Mouse (Mus musculus) bone marrow, adult 2 months (tissue): ENCODE measurements around the gene C2cd2. TPM values are rescaled to one million over a fixed set of nuclear protein-coding genes. Genes with fewer than 3 reads are reported as not detected.
A peak's percentile ranks its signal among the peaks of the same experiment; 100 is the strongest.

ENCODE experiments used
- H3K27ac ChIP-seq: fragments of 200-500 bp; 2 replicates; pipeline ENCODE4 v1.5.1; 2012; ENCODE audit warnings: low read depth, mild to moderate bottlenecking, control low read depth, inconsistent platforms, low read length; ENCODE audit not compliant: control insufficient read depth, poor library complexity, insufficient read depth
- H3K4me1 ChIP-seq: fragments of 200-500 bp; 2 replicates; pipeline ENCODE4 v1.6.1; 2011; ENCODE audit warnings: low read length; ENCODE audit not compliant: control insufficient read depth, insufficient read depth
- H3K4me3 ChIP-seq: fragments of 200-500 bp; replicated peaks from 2 replicates; pipeline ENCODE3; 2011; ENCODE audit warnings: mild to moderate bottlenecking, low read depth, low read length, control low read depth; ENCODE audit not compliant: control insufficient read depth
- CTCF ChIP-seq: fragments of 200-500 bp; IDR thresholded peaks from 2 replicates; pipeline ENCODE4 v1.5.1; 2011; ENCODE audit warnings: low read length, control low read depth; ENCODE audit not compliant: control insufficient read depth, insufficient read depth
- POLR2A ChIP-seq: fragments of 200-500 bp; IDR thresholded peaks from 2 replicates; pipeline ENCODE4 v1.6.1; 2011; ENCODE audit warnings: low read depth, mild to moderate bottlenecking, control low read depth, low read length, borderline replicate concordance; ENCODE audit not compliant: control insufficient read depth
- WGBS: fragments of 180-500 bp; shearing (Covaris S2); methylation state at CpG from one replicate; pipeline ENCODE4 v1.1.7; 2018; 5-methylcytosine and 5-hydroxymethylcytosine counted together
- polyA plus RNA-seq: library from polyadenylated mRNA; stranded (reverse); fragments of >200 nt; gene quantifications from 2 replicates; pipeline ENCODE4 v1.2.4, GENCODE M21; 2011; ENCODE audit warnings: low replicate concordance; ENCODE audit not compliant: missing spikeins, insufficient read depth, insufficient read length

Gene C2cd2
- polyA plus RNA-seq, 1 experiment: 5.7 TPM

DNA sequence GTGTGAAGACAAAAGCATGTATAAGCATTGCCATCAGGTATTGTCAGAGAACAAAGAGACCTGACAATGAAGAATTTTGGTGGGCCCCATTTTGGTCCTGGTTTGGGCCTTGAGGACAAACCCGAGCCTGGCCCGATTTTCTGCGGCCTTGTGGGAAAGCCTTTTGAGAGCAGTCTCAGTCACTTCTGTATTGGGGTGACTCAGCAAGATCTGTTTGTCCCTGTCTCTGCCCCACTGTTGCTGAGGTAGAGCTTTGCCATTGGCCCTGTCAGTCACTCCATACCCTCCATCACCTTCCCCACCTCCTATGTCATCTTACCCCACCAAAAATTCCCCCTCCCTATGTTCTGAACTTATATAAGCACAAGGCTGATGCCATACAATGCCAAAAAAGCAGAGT lies 15.3 kb upstream of the C2cd2 start:
- H3K27ac ChIP-seq: no peak overlapping the region
- H3K4me1 ChIP-seq: no peaks in the 10 kb centered on the region
- 63% methylated on average over 3 of the region's 3 CpGs for WGBS
- no peak for TF ChIP-seq CTCF
- TF ChIP-seq POLR2A: no peak
- no peak overlapping the region for H3K4me3 ChIP-seq

DNA sequence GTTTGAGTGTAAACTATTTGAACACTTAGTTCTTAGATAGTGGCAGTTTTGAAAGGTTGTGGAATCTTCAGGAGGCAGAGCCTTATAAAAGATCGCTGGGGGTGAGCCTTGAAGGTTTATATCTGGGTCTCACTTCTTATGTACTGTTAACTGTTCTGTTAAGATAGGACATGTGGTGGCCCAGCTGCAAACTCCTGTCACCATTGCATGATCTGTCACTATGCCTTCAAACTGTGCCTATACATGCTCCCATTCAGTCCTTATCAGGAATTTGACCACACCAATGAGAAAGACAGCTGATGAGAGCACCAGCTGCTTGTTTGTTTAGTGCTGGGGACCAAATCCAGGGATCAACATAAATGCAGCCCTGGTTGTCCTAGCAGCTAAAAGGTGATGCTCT lies 14.9 kb upstream of the C2cd2 start:
- Histone ChIP-seq H3K27ac (no peak overlapping the region), H3K4me3 (no peak overlapping the region), H3K4me1 (no peaks in the 10 kb centered on the region)
- 54% methylated on average over 1 of the region's 1 CpGs for WGBS
- TF ChIP-seq CTCF: no peak

DNA sequence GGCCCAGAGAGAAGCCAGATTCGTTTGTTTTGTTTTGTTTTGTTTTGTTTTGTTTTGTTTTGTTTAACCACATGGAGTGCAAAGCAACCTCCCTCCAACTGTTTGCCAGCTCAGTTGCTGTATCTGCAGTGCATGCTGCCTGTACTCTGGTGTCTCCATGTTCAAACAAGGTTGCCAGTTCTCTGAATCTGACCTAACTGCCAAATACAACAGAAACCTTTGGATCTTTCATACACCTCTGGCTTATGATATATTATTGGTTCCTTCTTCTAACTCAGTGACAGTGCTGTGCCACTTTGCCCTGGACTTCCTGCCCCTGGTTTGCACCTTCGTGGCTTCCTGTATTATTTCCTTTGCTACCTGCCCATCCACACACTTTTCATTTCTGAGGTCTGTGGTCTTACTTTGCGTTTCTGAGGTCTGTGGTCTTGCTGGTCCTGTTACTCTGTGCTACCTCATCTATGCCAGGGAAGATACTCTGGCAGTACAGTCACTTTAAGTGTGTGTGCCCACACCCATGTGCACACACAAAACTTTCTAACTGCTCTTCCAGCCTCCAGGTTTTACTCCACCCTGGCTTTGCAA lies 1.6 kb upstream of the C2cd2 start:
- peaks cover 1% of the 10 kb centered on the region; the same call in 1 of the 2 replicates for H3K4me1 ChIP-seq
- H3K27ac ChIP-seq: no peak overlapping the region
- TF ChIP-seq CTCF: no peak
- TF ChIP-seq POLR2A: no peak
- WGBS: 19% methylated on average over 3 of the region's 3 CpGs
- H3K4me3 ChIP-seq: no peak overlapping the region

DNA sequence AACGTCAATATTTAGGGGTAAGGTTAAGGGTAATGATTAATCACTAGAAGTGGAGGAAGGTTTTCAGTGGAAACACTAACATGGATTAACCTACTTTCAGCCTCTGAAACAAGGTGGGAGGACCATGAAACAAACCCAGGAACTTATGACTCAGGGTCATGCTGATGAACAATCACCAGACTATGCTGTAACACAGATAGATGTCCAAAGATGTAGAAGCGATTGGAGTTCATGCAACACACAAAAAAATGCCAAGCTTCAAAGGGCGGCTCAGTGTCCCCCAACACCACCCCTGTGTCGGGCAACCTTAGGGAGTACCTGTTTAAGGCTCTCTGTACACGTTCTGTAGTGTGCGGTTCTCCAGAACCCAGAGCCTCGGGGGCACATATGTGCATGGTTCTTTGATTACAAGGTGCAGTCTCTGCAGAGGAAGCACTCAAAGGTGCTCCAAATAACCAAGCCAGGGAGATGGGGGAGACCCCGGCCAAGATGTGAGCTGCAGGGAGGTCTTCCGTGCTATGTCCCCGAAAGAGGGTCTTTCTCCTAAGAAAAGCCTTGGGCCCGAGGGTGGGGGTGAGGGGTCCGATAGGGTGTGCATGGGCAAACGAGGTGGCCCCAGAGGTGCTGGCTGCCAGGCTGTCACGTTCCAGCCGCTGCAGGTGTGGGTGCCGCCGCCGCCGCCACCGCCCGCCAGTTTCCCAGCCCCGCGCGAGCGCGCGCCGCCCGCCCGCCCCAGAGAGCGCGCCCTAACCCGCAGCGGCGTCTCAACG lies 832 bp downstream of the C2cd2 start:
- Histone ChIP-seq H3K4me3 (peak overlapping the region; percentile 83), H3K4me1 (peaks cover 1% of the 10 kb centered on the region; the same call in 1 of the 2 replicates), H3K27ac (peak overlapping the region; percentile 94)
- 5% methylated on average over 36 of the region's 36 CpGs for WGBS
- no peak for TF ChIP-seq POLR2A
- no peak for TF ChIP-seq CTCF

DNA sequence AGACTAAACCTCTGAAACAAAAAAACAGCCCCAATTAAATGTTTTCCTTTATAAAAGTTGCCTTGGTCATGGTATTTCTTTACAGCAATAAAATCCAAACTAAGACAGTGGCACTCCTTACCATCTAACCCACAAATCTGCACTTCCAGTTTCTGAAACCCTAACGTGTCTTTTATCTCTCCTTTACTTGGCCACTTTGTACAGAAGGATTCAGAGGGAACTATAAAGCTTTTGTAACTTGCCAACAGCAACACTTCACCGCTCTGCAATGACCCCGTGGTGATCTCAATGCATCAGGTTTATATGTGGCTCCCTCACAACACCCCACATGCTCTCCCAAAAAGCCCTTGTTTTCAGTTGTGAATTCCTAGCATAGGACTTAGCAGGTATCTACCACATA lies 2.0 kb downstream of the C2cd2 start:
- H3K4me1 ChIP-seq: peaks cover 1% of the 10 kb centered on the region; the same call in 1 of the 2 replicates
- no peak overlapping the region for H3K4me3 ChIP-seq
- 65% methylated on average over 3 of the region's 3 CpGs for WGBS
- H3K27ac ChIP-seq: no peak overlapping the region
- TF ChIP-seq POLR2A (no peak), CTCF (no peak)

DNA sequence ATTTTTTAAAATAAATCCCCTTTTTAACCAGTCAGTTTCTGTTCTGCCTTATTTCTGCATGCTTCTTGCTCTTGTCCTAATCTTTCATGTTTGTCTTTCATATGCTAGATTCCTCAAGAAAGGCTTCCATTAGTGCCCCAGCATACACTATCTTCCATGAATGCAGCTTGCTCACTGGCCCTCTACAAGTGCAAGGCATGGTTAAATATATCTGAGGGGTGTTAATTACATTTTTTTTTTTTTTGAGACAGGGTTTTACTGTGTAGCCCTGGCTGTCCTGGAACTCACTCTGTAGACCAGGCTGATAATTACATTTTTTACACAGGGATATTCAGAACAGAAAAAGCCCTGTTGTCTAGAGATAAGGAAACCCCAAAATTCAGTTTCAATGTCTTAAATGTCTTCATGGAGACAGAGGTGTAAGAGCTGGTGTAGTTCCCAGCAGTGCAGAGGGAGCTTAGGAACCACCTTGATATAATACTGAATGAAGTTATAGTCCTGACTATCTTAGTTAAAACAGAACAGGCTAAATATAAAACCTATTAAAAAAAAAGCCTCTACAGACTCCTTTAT lies 3.9 kb downstream of the C2cd2 start:
- Histone ChIP-seq H3K4me3 (no peak overlapping the region), H3K27ac (no peak overlapping the region), H3K4me1 (no peaks in the 10 kb centered on the region)
- TF ChIP-seq CTCF: no peak
- no peak for TF ChIP-seq POLR2A

DNA sequence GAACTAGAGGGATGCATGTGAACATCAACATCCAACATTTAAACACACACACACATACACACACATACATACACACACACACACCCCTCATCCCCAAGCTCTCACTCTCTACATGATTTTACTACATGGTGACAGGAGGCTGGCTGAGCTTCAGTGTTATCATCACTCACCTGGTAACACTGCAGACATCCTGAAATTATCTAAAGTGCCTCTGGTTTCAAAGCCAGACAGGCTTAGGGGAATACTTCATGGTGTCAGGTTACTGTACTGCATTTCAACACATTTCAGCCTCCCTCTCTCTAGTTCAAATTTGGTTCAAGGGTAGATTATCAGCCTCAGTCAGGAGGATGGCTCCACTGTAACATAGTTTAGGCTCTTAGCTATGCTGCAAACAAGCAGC lies 4.8 kb downstream of the C2cd2 start:
- H3K4me3 ChIP-seq: no peak overlapping the region
- TF ChIP-seq POLR2A (no peak), CTCF (no peak)
- H3K27ac ChIP-seq: no peak overlapping the region
- peaks cover 2% of the 10 kb centered on the region; the same call in 1 of the 2 replicates for H3K4me1 ChIP-seq

DNA sequence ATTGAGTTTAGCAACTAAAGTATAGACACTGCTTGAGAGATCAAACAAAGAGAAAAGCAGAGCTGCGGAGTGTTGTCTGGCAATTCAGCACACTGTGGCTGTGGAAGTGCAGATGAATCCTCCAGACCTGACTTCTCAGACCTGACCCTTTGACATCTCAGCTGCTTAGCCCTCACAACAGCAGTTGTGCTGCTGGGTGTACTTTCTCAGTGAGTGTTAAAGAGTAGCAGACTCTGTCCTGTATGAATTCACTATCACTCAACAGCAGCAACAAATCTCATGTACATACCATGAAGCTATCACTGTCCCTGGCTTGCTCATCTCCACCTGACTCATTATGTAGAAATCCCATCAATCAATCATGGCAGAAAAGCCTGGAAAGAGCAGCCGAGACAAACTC lies 6.4 kb downstream of the C2cd2 start:
- no peak overlapping the region for H3K27ac ChIP-seq
- WGBS: 87% methylated on average over 2 of the region's 2 CpGs

More for the DNA sequence above, 6.4 kb downstream of the C2cd2 start:
- H3K4me3 ChIP-seq: no peak overlapping the region
- H3K4me1 ChIP-seq: peaks cover 4% of the 10 kb centered on the region; the same call in 1 of the 2 replicates
- TF ChIP-seq POLR2A (no peak), CTCF (no peak)
